Mouse (Mus musculus) ovary, adult 10 weeks (tissue): ENCODE results near the gene Gm14496. TPM values are rescaled to one million over a fixed set of nuclear protein-coding genes. Genes with fewer than 3 reads are reported as not detected.

Source experiments
- polyA plus RNA-seq: library from polyadenylated mRNA; stranded (reverse); fragments of 350-450 nt; fragmentation: Illumina TruSeq; extraction: RNeasy Lipid Tissue Mini Kit (QIAGEN cat#74804); gene quantifications from one replicate; pipeline ENCODE4 v1.2.3, GENCODE M21; 2014

The Gm14496 gene
- not detected for polyA plus RNA-seq

GRCm38 (mm10) chr2:181990829-181991228, at the start of gene Gm14496:
Gene Gm14496, plus strand, starts transcription at chr2:181991129.

Other genes with a start within 250 kb of the Gm14496 start
- gene Myt1, start 227.8 kb upstream of the Gm14496 start, polyA plus RNA-seq, result 0.11 TPM
- 190 TPM for gene Pcmtd2, start 153.3 kb upstream of the Gm14496 start, polyA plus RNA-seq
- gene Polr3k, start 126.8 kb upstream of the Gm14496 start, polyA plus RNA-seq, result 97.0 TPM